Comparison of ENCODE assay signal across 8 mouse cellular contexts in genomic region chr3:100422392-100423167, GRCm38 (mm10).
DNase-seq lines count a peak whose midpoint lies in the region; ATAC-seq lines count a peak whose summit lies in the region.

No protein-coding gene starts in this region.

- peak; percentile 81 for ATAC-seq in erythroblast, adult 5-6 weeks (replicated peaks; ENCODE audit: low FRiP score, poor library complexity, severe bottlenecking)
- ATAC-seq in megakaryocyte-erythroid progenitor cell, adult 5-6 weeks (replicated peaks; ENCODE audit: low FRiP score, low TSS enrichment, poor library complexity, severe bottlenecking), result peak; percentile 77

- DNase-seq in gastrocnemius, adult 18-20 months (ENCODE audit: low spot score), result peak; percentile 64
- DNase-seq in gastrocnemius, postnatal 25 days, result no peak
- peak; percentile 62 for DNase-seq in A20 (ENCODE audit: low read depth, low spot score)
- DNase-seq in adrenal gland, postnatal 14 days, result peak; percentile 75
- DNase-seq in kidney, postnatal 14 days, result peak; percentile 68
- DNase-seq in thymus, postnatal 0 days (ENCODE audit: low spot score), result peak; percentile 77
